Mouse (Mus musculus) testis, adult 2 months (tissue): ENCODE measurements around the gene Gpr3.

Experiments
- CTCF ChIP-seq: fragments of 200-500 bp; IDR thresholded peaks from 2 replicates; pipeline ENCODE4 v1.5.1; 2012; ENCODE audit warnings: low read depth, mild to moderate bottlenecking, inconsistent platforms, low read length, moderate library complexity; ENCODE audit not compliant: control insufficient read depth, insufficient read depth, insufficient replicate concordance
- POLR2A ChIP-seq: fragments of 200-500 bp; IDR thresholded peaks from 2 replicates; pipeline ENCODE4 v1.6.1; 2012; ENCODE audit warnings: low read depth, mild to moderate bottlenecking, inconsistent platforms, low read length, moderate library complexity; ENCODE audit not compliant: control insufficient read depth

- TF ChIP-seq CTCF (no peak), POLR2A (no peak)
These were observed 25.6 kb upstream of the Gpr3 start for GRCm38 (mm10) chr4:133237911-133238310.
